Mouse (Mus musculus) C2C12 (cell line): ENCODE measurements around the gene Rab38. TPM values are rescaled to one million over a fixed set of nuclear protein-coding genes. Genes with fewer than 3 reads are reported as not detected.

ENCODE experiments used
- H3K27me3 ChIP-seq: one replicate; pipeline ENCODE4 v1.6.1; 2011; ENCODE audit not compliant: control insufficient read depth, insufficient read depth, insufficient read length
- H3K36me3 ChIP-seq: one replicate; pipeline ENCODE4 v1.6.1; 2011; ENCODE audit not compliant: control insufficient read depth, insufficient read depth
- H3K4me3 ChIP-seq: one replicate; pipeline ENCODE4 v1.5.1; 2011; ENCODE audit warnings: mild to moderate bottlenecking, control low read depth; ENCODE audit not compliant: poor library complexity, insufficient read depth, severe bottlenecking
- H3K79me2 ChIP-seq: one replicate; pipeline ENCODE4 v1.6.1; 2011; ENCODE audit not compliant: control insufficient read depth, insufficient read depth
- H3K79me3 ChIP-seq: one replicate; pipeline ENCODE4 v1.6.1; 2011; ENCODE audit warnings: low read depth, control low read depth
- H3ac ChIP-seq: one replicate; pipeline ENCODE3; 2011; ENCODE audit warnings: low read depth; ENCODE audit not compliant: control insufficient read depth, insufficient read length
- CEBPB ChIP-seq: IDR thresholded peaks from one replicate; pipeline ENCODE4 v1.6.1; 2011; ENCODE audit warnings: low read depth, mild to moderate bottlenecking, control low read depth, moderate library complexity
- CTCF ChIP-seq: IDR thresholded peaks from one replicate; pipeline ENCODE4 v1.5.1; 2011; ENCODE audit not compliant: control insufficient read depth, insufficient read depth, insufficient read length
- FOSL1 ChIP-seq: IDR thresholded peaks from one replicate; pipeline ENCODE4 v1.8.0; 2011; ENCODE audit warnings: mild to moderate bottlenecking, low read length; ENCODE audit not compliant: poor library complexity, insufficient read depth, severe bottlenecking
- MAX ChIP-seq: IDR thresholded peaks from one replicate; pipeline ENCODE4 v1.6.1; 2011; ENCODE audit warnings: mild to moderate bottlenecking, control low read depth
- MYOD1 ChIP-seq: IDR thresholded peaks from one replicate; pipeline ENCODE4 v1.6.1; 2011; ENCODE audit warnings: low read depth; ENCODE audit not compliant: control insufficient read depth, insufficient read length
- MYOG ChIP-seq: IDR thresholded peaks from one replicate; pipeline ENCODE4 v1.6.1; 2011; ENCODE audit not compliant: control insufficient read depth, insufficient read length; ENCODE audit errors: extremely low read depth
- USF1 ChIP-seq: IDR thresholded peaks from one replicate; pipeline ENCODE4 v1.6.1; 2011; ENCODE audit warnings: low read depth, mild to moderate bottlenecking, control low read depth, moderate library complexity
- polyA plus RNA-seq: library from polyadenylated mRNA; unstranded; fragments of >200 nt; fragmentation: generic; extraction: Trizol; gene quantifications from one replicate; pipeline ENCODE4 v1.2.1, GENCODE M21; 2012; ENCODE audit warnings: missing spikeins

Rab38 gene
- polyA plus RNA-seq, 1 experiment, result 0.04 TPM

- H3ac ChIP-seq, result no peak overlapping the region
- no peaks in the 10 kb centered on the region for H3K36me3 ChIP-seq
- no peaks in the 10 kb centered on the region for H3K79me3 ChIP-seq
- H3K27me3 ChIP-seq, result no peaks in the 10 kb centered on the region
- H3K4me3 ChIP-seq, result no peak overlapping the region
- no peaks in the 10 kb centered on the region for H3K79me2 ChIP-seq
- no peak for TF ChIP-seq FOSL1
- no peak for TF ChIP-seq CTCF
- no peak for TF ChIP-seq CEBPB
- TF ChIP-seq MYOD1, result no peak
- no peak for TF ChIP-seq MYOG
- no peak for TF ChIP-seq MAX
- no peak for TF ChIP-seq USF1
Observed at GRCm38 (mm10) chr7:88421821-88422220, 8.3 kb upstream of the Rab38 start.

- no peak for TF ChIP-seq FOSL1
- no peak for TF ChIP-seq MAX
- TF ChIP-seq CEBPB, result no peak
- no peak for TF ChIP-seq MYOG
- TF ChIP-seq CTCF, result no peak
- TF ChIP-seq USF1, result no peak
- H3K27me3 ChIP-seq, result no peaks in the 10 kb centered on the region
- H3ac ChIP-seq, result no peak overlapping the region
- H3K79me3 ChIP-seq, result no peaks in the 10 kb centered on the region
- H3K79me2 ChIP-seq, result no peaks in the 10 kb centered on the region
- no peak overlapping the region for H3K4me3 ChIP-seq
- no peaks in the 10 kb centered on the region for H3K36me3 ChIP-seq
Observed at GRCm38 (mm10) chr7:88423889-88424288, 6.2 kb upstream of the Rab38 start.

- H3ac ChIP-seq, result no peak overlapping the region
- TF ChIP-seq FOSL1 (no peak), MYOD1 (no peak), USF1 (no peak), MAX (no peak), MYOG (no peak), CTCF (no peak), CEBPB (no peak)
- H3K4me3 ChIP-seq, result no peak overlapping the region
- H3K27me3 ChIP-seq, result no peaks in the 10 kb centered on the region
- no peaks in the 10 kb centered on the region for H3K79me2 ChIP-seq
- H3K79me3 ChIP-seq, result no peaks in the 10 kb centered on the region
- no peaks in the 10 kb centered on the region for H3K36me3 ChIP-seq
Observed at GRCm38 (mm10) chr7:88425744-88426143, 4.3 kb upstream of the Rab38 start.

- no peak overlapping the region for H3ac ChIP-seq
- no peaks in the 10 kb centered on the region for H3K79me3 ChIP-seq
- H3K27me3 ChIP-seq, result no peaks in the 10 kb centered on the region
- no peaks in the 10 kb centered on the region for H3K36me3 ChIP-seq
- no peak overlapping the region for H3K4me3 ChIP-seq
- TF ChIP-seq MAX (no peak), MYOD1 (no peak), FOSL1 (no peak), MYOG (no peak), CTCF (no peak), USF1 (no peak), CEBPB (no peak)
- H3K79me2 ChIP-seq, result no peaks in the 10 kb centered on the region
Observed at GRCm38 (mm10) chr7:88427484-88427883, 2.6 kb upstream of the Rab38 start.

GRCm38 (mm10) chr7:88430692-88431084 lies 615 bp downstream of the Rab38 start:
- Histone ChIP-seq H3K36me3 (no peaks in the 10 kb centered on the region), H3ac (no peak overlapping the region), H3K79me2 (no peaks in the 10 kb centered on the region), H3K4me3 (no peak overlapping the region), H3K79me3 (no peaks in the 10 kb centered on the region), H3K27me3 (no peaks in the 10 kb centered on the region)
- TF ChIP-seq CEBPB (no peak), USF1 (no peak), MYOG (no peak), MYOD1 (no peak), CTCF (no peak), MAX (no peak), FOSL1 (no peak)

GRCm38 (mm10) chr7:88440301-88440700 lies 10.2 kb downstream of the Rab38 start:
- H3K36me3 ChIP-seq, result no peaks in the 10 kb centered on the region
- no peaks in the 10 kb centered on the region for H3K79me3 ChIP-seq
- TF ChIP-seq USF1 (no peak), MYOD1 (no peak), CTCF (no peak), FOSL1 (no peak), CEBPB (no peak), MYOG (no peak), MAX (no peak)
- H3K27me3 ChIP-seq, result no peaks in the 10 kb centered on the region
- no peak overlapping the region for H3ac ChIP-seq
- no peak overlapping the region for H3K4me3 ChIP-seq
- H3K79me2 ChIP-seq, result no peaks in the 10 kb centered on the region
